Mouse (Mus musculus) fat pad, adult 2 months (tissue): Measurements from ENCODE around the gene Rae1.
A peak's percentile ranks its signal among the peaks of the same experiment; 100 is the strongest.

Source experiments
- DNase-seq: peaks from one replicate; pipeline ENCODE4 v3.0.0-alpha.2; 2011; ENCODE audit warnings: low read depth, low spot score; ENCODE audit errors: extremely low read depth

Gene Rae1

GRCm38 (mm10) chr2:173026688-173027131 lies 26.8 kb downstream of the Rae1 start:
- no peak for DNase-seq

- no peak for DNase-seq
These were observed 27.4 kb downstream of the Rae1 start for GRCm38 (mm10) chr2:173027169-173027823.

- no peak for DNase-seq
These were observed 28.0 kb downstream of the Rae1 start for GRCm38 (mm10) chr2:173027824-173028495.

GRCm38 (mm10) chr2:173028508-173029031 lies 28.7 kb downstream of the Rae1 start:
- DNase-seq, result no peak

- peak; percentile 66 for DNase-seq
These were observed 30.8 kb downstream of the Rae1 start for GRCm38 (mm10) chr2:173030591-173031338.

- no peak for DNase-seq
These were observed 33.6 kb downstream of the Rae1 start for GRCm38 (mm10) chr2:173033531-173033930.

GRCm38 (mm10) chr2:173034998-173035397 lies 35.1 kb downstream of the Rae1 start:
- DNase-seq, result no peak

- DNase-seq, result no peak
These were observed 35.7 kb downstream of the Rae1 start for GRCm38 (mm10) chr2:173035653-173036052.

- no peak for DNase-seq
These were observed 36.1 kb downstream of the Rae1 start for GRCm38 (mm10) chr2:173036055-173036454.

- DNase-seq, result no peak
These were observed 36.7 kb downstream of the Rae1 start for GRCm38 (mm10) chr2:173036611-173037010.

- DNase-seq, result no peak
These were observed 37.4 kb downstream of the Rae1 start for GRCm38 (mm10) chr2:173037347-173037746.

GRCm38 (mm10) chr2:173037827-173038607 lies 38.1 kb downstream of the Rae1 start:
- DNase-seq, result no peak

- DNase-seq, result no peak
These were observed 39.1 kb downstream of the Rae1 start for GRCm38 (mm10) chr2:173039041-173039440.

- DNase-seq, result no peak
These were observed 40.9 kb downstream of the Rae1 start for GRCm38 (mm10) chr2:173040803-173041202.

GRCm38 (mm10) chr2:173041242-173041641 lies 41.3 kb downstream of the Rae1 start:
- DNase-seq, result no peak

- no peak for DNase-seq
These were observed 42.0 kb downstream of the Rae1 start for GRCm38 (mm10) chr2:173041893-173042292.

- DNase-seq, result no peak
These were observed 42.7 kb downstream of the Rae1 start for GRCm38 (mm10) chr2:173042504-173043162.

GRCm38 (mm10) chr2:173044198-173044970 lies 44.5 kb downstream of the Rae1 start:
- no peak for DNase-seq

- DNase-seq, result no peak
These were observed 46.8 kb downstream of the Rae1 start for GRCm38 (mm10) chr2:173046582-173047297.
